Mouse (Mus musculus) myocyte (in vitro differentiated cells): ENCODE measurements at regions not wholly inside any gene's neighbourhood (a gene's known extent, or its start where the extent isn't known, plus 50 kb on each side); places are given as distances from the start of the nearest gene placed in this dataset.

Source experiments
- CEBPB ChIP-seq: IDR thresholded peaks from 2 replicates; pipeline ENCODE4 v1.6.1; 2011; ENCODE audit warnings: mild to moderate bottlenecking, moderate library complexity; ENCODE audit not compliant: poor library complexity, insufficient read depth, severe bottlenecking
- POLR2A ChIP-seq: IDR thresholded peaks from one replicate; pipeline ENCODE4 v1.6.1; 2011; ENCODE audit warnings: low read depth, mild to moderate bottlenecking, control low read depth, moderate library complexity; ENCODE audit not compliant: insufficient read length
- USF1 ChIP-seq: IDR thresholded peaks from one replicate; pipeline ENCODE4 v1.6.1; 2011; ENCODE audit warnings: low read depth, mild to moderate bottlenecking, control low read depth, moderate library complexity

DNA sequence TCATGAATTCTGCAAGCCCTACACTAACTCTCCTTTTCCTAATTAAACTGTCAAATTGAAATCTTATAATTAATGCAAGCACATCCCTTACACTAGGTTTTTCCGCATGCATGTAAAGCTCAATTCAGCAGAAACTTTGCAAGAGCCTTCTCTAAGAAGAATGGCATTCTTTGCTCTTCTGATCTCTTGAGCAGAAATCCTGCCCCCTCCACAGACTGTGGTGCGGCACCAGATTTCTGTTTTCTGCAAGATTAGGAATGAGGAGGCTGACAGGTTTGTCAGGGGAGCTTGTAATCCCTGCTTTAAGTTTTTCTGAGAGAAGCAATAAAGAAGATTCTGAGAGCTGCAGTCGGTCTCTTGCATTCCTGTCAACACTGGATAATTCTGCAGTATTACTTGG lies 482.3 kb downstream of the Cetn3 start:
- TF ChIP-seq POLR2A (no peak), USF1 (no peak), CEBPB (no peak)
